Mouse (Mus musculus) liver, adult 2 months (tissue): Measurements from ENCODE around the gene Lst1.

Source experiments
- CTCF ChIP-seq: fragments of 200-500 bp; IDR thresholded peaks from 2 replicates; pipeline ENCODE4 v1.5.1; 2011; ENCODE audit warnings: low read depth, low read length, control low read depth
- POLR2A ChIP-seq: fragments of 200-500 bp; IDR thresholded peaks from 2 replicates; pipeline ENCODE4 v1.6.1; 2011; ENCODE audit warnings: low read length, control low read depth; ENCODE audit not compliant: insufficient read depth; ENCODE audit errors: extremely low read depth

DNA sequence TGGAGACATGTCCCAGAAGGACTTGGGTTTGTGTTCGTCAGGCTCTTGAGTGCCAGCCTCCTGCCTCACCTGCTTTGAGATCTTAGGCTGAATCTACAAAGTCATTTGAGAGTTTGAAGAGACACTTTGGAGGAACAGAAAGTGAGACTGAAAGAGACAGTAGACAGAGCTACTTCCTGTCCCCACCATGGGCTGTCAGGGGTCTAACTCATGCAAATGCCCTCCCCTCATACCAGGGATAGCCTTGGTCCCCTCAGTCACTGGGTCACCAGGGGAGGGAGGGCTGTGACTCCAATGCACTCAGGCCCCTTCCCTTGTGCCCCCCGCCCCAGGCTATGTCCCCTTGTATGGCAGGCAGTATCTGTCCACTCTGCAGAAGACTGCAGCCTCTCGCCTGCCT is 14.9 kb downstream of the Lst1 start:
- TF ChIP-seq CTCF, result no peak
- no peak for TF ChIP-seq POLR2A
